Mouse (Mus musculus): Measurements from ENCODE around the gene Lingo1.

The Lingo1 gene

GRCm38 (mm10) chr9:56795721-56796655 is at the start of gene Lingo1:
Gene Lingo1, minus strand, starts transcription at chr9:56796468.
- no peak for DNase-seq (ENCODE audit: low spot score)

- DNase-seq (ENCODE audit: low spot score): no peak
Measured at GRCm38 (mm10) chr9:56844644-56845043, 48.4 kb upstream of the Lingo1 start.

- DNase-seq (ENCODE audit: low spot score): peak; percentile 75
Measured at GRCm38 (mm10) chr9:56843679-56844188, 47.5 kb upstream of the Lingo1 start.

- no peak for DNase-seq (ENCODE audit: low spot score)
Measured at GRCm38 (mm10) chr9:56842303-56842719, 46.0 kb upstream of the Lingo1 start.

GRCm38 (mm10) chr9:56841864-56842263 is 45.6 kb upstream of the Lingo1 start:
- DNase-seq (ENCODE audit: low spot score): no peak

GRCm38 (mm10) chr9:56840721-56841120 is 44.5 kb upstream of the Lingo1 start:
- DNase-seq (ENCODE audit: low spot score): no peak

- DNase-seq (ENCODE audit: low spot score): no peak
Measured at GRCm38 (mm10) chr9:56835152-56835551, 38.9 kb upstream of the Lingo1 start.

GRCm38 (mm10) chr9:56832900-56833299 is 36.6 kb upstream of the Lingo1 start:
- no peak for DNase-seq (ENCODE audit: low spot score)

GRCm38 (mm10) chr9:56831904-56832303 is 35.6 kb upstream of the Lingo1 start:
- no peak for DNase-seq (ENCODE audit: low spot score)

GRCm38 (mm10) chr9:56830162-56830561 is 33.9 kb upstream of the Lingo1 start:
- no peak for DNase-seq (ENCODE audit: low spot score)

GRCm38 (mm10) chr9:56828841-56829240 is 32.6 kb upstream of the Lingo1 start:
- DNase-seq (ENCODE audit: low spot score): no peak

GRCm38 (mm10) chr9:56828146-56828545 is 31.9 kb upstream of the Lingo1 start:
- no peak for DNase-seq (ENCODE audit: low spot score)

- no peak for DNase-seq (ENCODE audit: low spot score)
Measured at GRCm38 (mm10) chr9:56825476-56826213, 29.4 kb upstream of the Lingo1 start.

- DNase-seq (ENCODE audit: low spot score): peak; percentile 20
Measured at GRCm38 (mm10) chr9:56824900-56825299, 28.6 kb upstream of the Lingo1 start.

GRCm38 (mm10) chr9:56810916-56811315 is 14.6 kb upstream of the Lingo1 start:
- DNase-seq (ENCODE audit: low spot score): no peak

- no peak for DNase-seq (ENCODE audit: low spot score)
Measured at GRCm38 (mm10) chr9:56807990-56808389, 11.7 kb upstream of the Lingo1 start.

- DNase-seq (ENCODE audit: low spot score): no peak
Measured at GRCm38 (mm10) chr9:56803146-56803545, 6.9 kb upstream of the Lingo1 start.

- peak; percentile 59 for DNase-seq (ENCODE audit: low spot score)
Measured at GRCm38 (mm10) chr9:56797876-56798275, 1.6 kb upstream of the Lingo1 start.

GRCm38 (mm10) chr9:56796656-56797131 is 426 bp upstream of the Lingo1 start:
- no peak for DNase-seq (ENCODE audit: low spot score)

GRCm38 (mm10) chr9:56791696-56792261 is 4.5 kb downstream of the Lingo1 start:
- DNase-seq (ENCODE audit: low spot score): no peak

GRCm38 (mm10) chr9:56784576-56784975 is 11.7 kb downstream of the Lingo1 start:
- no peak for DNase-seq (ENCODE audit: low spot score)

Data from urinary bladder, postnatal 14 days (tissue).